Mouse (Mus musculus): ENCODE measurements at regions not wholly inside any gene's neighbourhood (a gene's known extent, or its start where the extent isn't known, plus 50 kb on each side); places are given as distances from the start of the nearest gene placed in this dataset.
"Not testable (repeated sequence)": the region's sequence is repeated elsewhere in the genome, so short reads cannot be mapped to it uniquely, and the experiment has no call there.

- DNase-seq, result no peak
These were observed 58.3 kb downstream of the Vcpkmt start for GRCm38 (mm10) chr12:69524337-69525035.

- no peak for DNase-seq
These were observed 63.0 kb downstream of the Vcpkmt start for GRCm38 (mm10) chr12:69519869-69520268.

- no peak for DNase-seq
These were observed 63.8 kb downstream of the Vcpkmt start for GRCm38 (mm10) chr12:69519028-69519427.

GRCm38 (mm10) chr12:69517616-69518015 is 65.2 kb downstream of the Vcpkmt start:
- no peak for DNase-seq

GRCm38 (mm10) chr12:69516314-69516916 is 66.4 kb downstream of the Vcpkmt start:
- no peak for DNase-seq

GRCm38 (mm10) chr12:69515850-69516249 is 67.0 kb downstream of the Vcpkmt start:
- no peak for DNase-seq

- DNase-seq, result no peak
These were observed 67.7 kb downstream of the Vcpkmt start for GRCm38 (mm10) chr12:69515117-69515516.

GRCm38 (mm10) chr12:69513166-69513565 is 69.7 kb downstream of the Vcpkmt start:
- DNase-seq, result no peak

- DNase-seq, result no peak
These were observed 72.1 kb downstream of the Vcpkmt start for GRCm38 (mm10) chr12:69510736-69511135.

- DNase-seq, result not testable (repeated sequence)
These were observed 73.6 kb downstream of the Vcpkmt start for GRCm38 (mm10) chr12:69509180-69509579.

- DNase-seq, result no peak
These were observed 74.9 kb downstream of the Vcpkmt start for GRCm38 (mm10) chr12:69507906-69508305.

- DNase-seq, result no peak
These were observed 75.5 kb downstream of the Vcpkmt start for GRCm38 (mm10) chr12:69507333-69507732.

GRCm38 (mm10) chr12:69502706-69503070 is 80.1 kb downstream of the Vcpkmt start:
- no peak for DNase-seq

GRCm38 (mm10) chr12:69501783-69502705 is 80.8 kb downstream of the Vcpkmt start:
- DNase-seq, result peak; percentile 64

- no peak for DNase-seq
These were observed 81.5 kb downstream of the Vcpkmt start for GRCm38 (mm10) chr12:69501346-69501730.

GRCm38 (mm10) chr12:69500600-69501345 is 82.1 kb downstream of the Vcpkmt start:
- peak; percentile 18 for DNase-seq

- DNase-seq, result peak; percentile 61
These were observed 85.7 kb downstream of the Vcpkmt start for GRCm38 (mm10) chr12:69497121-69497520.

GRCm38 (mm10) chr12:69496341-69496904 is 86.4 kb downstream of the Vcpkmt start:
- DNase-seq, result no peak

GRCm38 (mm10) chr12:69495776-69496175 is 87.1 kb downstream of the Vcpkmt start:
- DNase-seq, result no peak

GRCm38 (mm10) chr12:69494648-69495047 is 88.2 kb downstream of the Vcpkmt start:
- no peak for DNase-seq

- DNase-seq, result no peak
These were observed 93.1 kb downstream of the Vcpkmt start for GRCm38 (mm10) chr12:69489686-69490085.

- DNase-seq, result no peak
These were observed 95.9 kb downstream of the Vcpkmt start for GRCm38 (mm10) chr12:69486903-69487302.
